Mouse (Mus musculus): ENCODE measurements around the gene Pus1.

DNA sequence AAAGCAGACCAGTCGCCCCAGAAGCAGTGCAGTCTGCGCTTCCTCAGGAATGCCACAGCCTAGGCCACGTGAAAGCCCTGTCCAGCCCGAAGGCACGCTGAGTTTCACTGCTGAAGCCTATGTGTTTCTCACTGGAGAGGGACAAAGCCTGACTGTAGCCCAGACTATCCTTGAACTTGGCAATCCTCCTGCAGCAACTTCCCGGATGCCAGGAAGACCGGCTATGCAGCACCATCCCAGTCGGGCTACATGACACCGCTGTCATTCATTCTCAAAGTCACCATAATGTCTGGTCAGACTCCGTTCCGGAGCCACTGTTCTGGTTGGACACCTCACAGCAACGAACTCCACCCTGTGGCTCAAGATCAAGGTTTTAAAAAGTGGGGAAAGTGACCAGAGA, 2.2 kb downstream of the Pus1 start:
- TF ChIP-seq CTCF (IDR thresholded peaks at IDR 0.05; ENCODE audit: low read depth) (no peak), EP300 (IDR thresholded peaks at IDR 0.05; ENCODE audit: low read depth) (no peak)

Data from heart, postnatal 0 days (tissue).